Mouse (Mus musculus) limb, embryonic 14.5 days (tissue): ENCODE measurements around the gene Kmt2d. TPM values are rescaled to one million over a fixed set of nuclear protein-coding genes. Genes with fewer than 3 reads are reported as not detected.

Source experiments
- ATAC-seq: fragments of 200-750 bp; cut with Nextera tagmentation; 2 replicates; pipeline ENCODE4 v1.8.0; 2017; ENCODE audit warnings: low read depth, moderate number of reproducible peaks, moderate TSS enrichment; ENCODE audit not compliant: low FRiP score
- DNase-seq: peaks from one replicate; pipeline ENCODE4 v3.0.0-alpha.2; 2015; ENCODE audit warnings: low spot score
- H3K27ac ChIP-seq: fragments of 300-500 bp; sonication (generic); replicated peaks from 2 replicates; pipeline ENCODE4 v1.5.1; 2014; ENCODE audit warnings: low read depth, mild to moderate bottlenecking, low read length, moderate library complexity, mixed read lengths
- H3K27me3 ChIP-seq: fragments of 300-500 bp; sonication (generic); 2 replicates; pipeline ENCODE4 v1.6.1; 2014; ENCODE audit warnings: low read length, mixed read lengths; ENCODE audit not compliant: control insufficient read depth, insufficient read depth
- H3K36me3 ChIP-seq: fragments of 300-500 bp; sonication (generic); 2 replicates; pipeline ENCODE4 v1.6.1; 2014; ENCODE audit warnings: mild to moderate bottlenecking, low read length, moderate library complexity, mixed read lengths; ENCODE audit not compliant: control insufficient read depth, insufficient read depth
- H3K4me1 ChIP-seq: fragments of 300-500 bp; sonication (generic); 2 replicates; pipeline ENCODE4 v1.6.1; 2014; ENCODE audit warnings: antibody characterized with exemption, low read length, mixed read lengths; ENCODE audit not compliant: control insufficient read depth, insufficient read depth
- H3K4me2 ChIP-seq: fragments of 300-500 bp; sonication (generic); replicated peaks from 2 replicates; pipeline ENCODE4 v1.6.1; 2014; ENCODE audit warnings: low read depth, mild to moderate bottlenecking, low read length, moderate library complexity; ENCODE audit not compliant: severe bottlenecking
- H3K4me3 ChIP-seq: fragments of 300-500 bp; sonication (generic); replicated peaks from 2 replicates; pipeline ENCODE4 v1.5.1; 2014; ENCODE audit warnings: low read length
- H3K9ac ChIP-seq: fragments of 300-500 bp; sonication (generic); 2 replicates; pipeline ENCODE4 v1.6.1; 2014; ENCODE audit warnings: mild to moderate bottlenecking, low read depth, low read length, moderate library complexity; ENCODE audit not compliant: severe bottlenecking
- H3K9me3 ChIP-seq: fragments of 300-500 bp; sonication (generic); 2 replicates; pipeline ENCODE4 v1.6.1; 2016; ENCODE audit warnings: low read length; ENCODE audit not compliant: control insufficient read depth
- POLR2A ChIP-seq: fragments of 200-500 bp; IDR thresholded peaks from 2 replicates; pipeline ENCODE4 v1.8.0; 2012; ENCODE audit warnings: inconsistent platforms, mild to moderate bottlenecking, moderate library complexity, borderline replicate concordance; ENCODE audit not compliant: insufficient read depth, insufficient read length; ENCODE audit errors: extremely low read depth
- WGBS: fragments of 180-500 bp; shearing (Covaris S2); extraction: QIAGEN DNeasy Blood & Tissue Kit; methylation state at CpG from one replicate; pipeline ENCODE4 v1.1.7; 2014; 5-methylcytosine and 5-hydroxymethylcytosine counted together
- polyA plus RNA-seq, 2 experiments: library from polyadenylated mRNA; depleted of rRNA in 1 of 2; stranded (reverse) in 1 of 2; unstranded in 1 of 2; fragments of >200 nt; fragmentation: Nextera tagmentation in 1 of 2; extraction: Ambion mirVana in 1 of 2; gene quantifications; 2 replicates each; pipeline versions ENCODE4 v1.2.1 to v1.2.3; 2012 to 2014

Kmt2d gene
- polyA plus RNA-seq, 2 experiments, result 16.7 to 27.1 TPM

DNA sequence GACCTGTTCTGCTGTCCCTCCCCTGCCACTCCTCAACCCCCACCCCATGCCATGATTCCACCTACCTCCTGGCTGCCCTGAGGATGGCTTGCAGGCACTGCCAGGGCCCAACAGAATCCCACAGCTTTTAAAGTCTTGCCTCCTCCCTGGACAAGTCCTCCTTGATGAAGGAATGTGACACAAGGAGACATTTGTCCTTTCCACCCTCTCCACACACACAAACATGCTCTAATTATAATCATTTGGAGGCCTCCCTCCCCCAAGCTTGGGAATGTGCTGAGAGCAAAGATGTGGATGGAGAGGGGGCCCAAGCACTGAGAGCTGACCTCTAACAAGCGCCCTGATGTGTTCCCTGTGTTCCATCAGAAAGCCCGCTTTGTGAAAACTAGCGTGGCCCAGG, 61.6 kb downstream of the Kmt2d start, which contains the start of gene Ddn:
Ddn (minus strand) TSS at position 101 of the 400 bp plus-strand sequence.
- H3K4me3 ChIP-seq, result peak within 1 kb of the TSS; percentile 42
- peaks cover 26% of the 10 kb centered on the region for H3K36me3 ChIP-seq
- no peaks in the 10 kb centered on the region for H3K9me3 ChIP-seq
- TF ChIP-seq POLR2A, result no peak
- ATAC-seq (no peak), DNase-seq (no peak)
- H3K4me1 ChIP-seq, result peaks cover 21% of the 10 kb centered on the region
- H3K27ac ChIP-seq, result no peak within 1 kb of the TSS
- H3K27me3 ChIP-seq, result peaks cover 62% of the 10 kb centered on the region
- peak within 1 kb of the TSS; percentile 88 for H3K4me2 ChIP-seq
- WGBS, result 36% methylated on average over 3 of the region's 3 CpGs
- H3K9ac ChIP-seq, result 0 out of 2 replicates have a peak within 1 kb of the TSS, but pooled peaks have one; percentile 36

DNA sequence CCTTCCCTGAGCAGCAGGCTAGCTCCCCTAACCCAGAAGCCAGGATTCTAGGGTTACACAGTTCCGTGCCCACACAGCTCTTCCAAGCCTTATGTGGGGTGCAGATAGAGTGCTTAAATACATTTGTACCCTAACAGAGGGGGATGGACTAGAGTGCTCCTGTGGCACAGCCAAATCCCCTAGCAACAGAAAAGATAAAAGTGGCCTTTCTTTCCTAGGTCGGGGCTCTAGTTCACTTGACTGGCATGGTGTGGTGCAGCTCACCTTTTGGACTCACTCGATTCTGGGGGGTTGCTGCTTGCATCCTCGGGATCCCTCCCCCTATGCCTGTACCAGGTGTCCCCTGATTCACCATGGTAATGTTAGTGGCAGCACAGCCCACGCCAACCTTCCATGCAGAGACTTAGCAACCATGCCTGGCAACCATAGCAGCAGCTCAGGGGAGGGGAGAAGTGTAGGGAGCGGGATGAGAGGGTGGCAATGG, 62.3 kb downstream of the Kmt2d start:
- Histone ChIP-seq H3K4me1 (peaks cover 21% of the 10 kb centered on the region), H3K27ac (no peak overlapping the region), H3K4me2 (no peak overlapping the region), H3K9ac (no peak overlapping the region), H3K27me3 (peaks cover 69% of the 10 kb centered on the region), H3K4me3 (0 out of 2 replicates have a peak overlapping the region, but pooled peaks have one; percentile 42), H3K36me3 (peaks cover 19% of the 10 kb centered on the region), H3K9me3 (no peaks in the 10 kb centered on the region)
- ATAC-seq (no peak), DNase-seq (no peak)
- TF ChIP-seq POLR2A, result no peak
- 6% methylated on average over 6 of the region's 6 CpGs for WGBS

DNA sequence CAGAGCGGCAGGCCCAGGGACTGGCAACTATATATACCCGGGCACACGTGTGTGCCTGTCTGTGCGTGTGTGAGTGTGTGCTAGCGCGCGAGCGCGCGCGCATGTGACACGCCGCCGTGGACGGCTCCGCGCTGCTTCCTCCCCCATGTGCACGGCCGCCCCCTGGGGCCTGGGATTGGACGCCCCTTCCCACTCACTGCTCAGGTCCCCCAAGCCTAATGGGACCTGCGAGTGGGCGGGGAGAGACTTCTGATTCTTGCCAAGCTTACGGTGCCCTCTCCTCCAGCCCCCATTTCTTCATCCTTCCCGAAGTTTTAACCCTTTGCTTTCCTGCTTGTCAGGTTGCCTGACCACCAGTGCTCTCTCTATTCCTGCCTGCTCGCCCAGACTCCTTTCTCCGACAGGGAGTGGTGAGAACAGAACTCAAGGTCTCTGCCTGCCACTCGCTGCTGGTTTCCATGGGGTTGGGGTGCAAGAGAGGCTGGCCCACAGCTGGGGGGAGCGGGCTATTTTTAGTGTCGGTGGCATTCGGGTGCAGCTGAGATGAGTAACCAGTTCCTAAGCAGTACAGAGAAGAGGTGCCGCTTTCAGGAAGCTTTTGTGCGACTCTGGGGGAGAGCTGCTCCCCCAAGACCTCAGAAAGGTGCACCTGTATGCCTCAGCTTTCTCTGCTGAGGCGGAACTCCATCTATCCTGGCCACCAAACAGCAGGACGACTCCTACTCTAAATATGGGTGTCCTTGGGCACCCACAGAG, 62.9 kb downstream of the Kmt2d start:
- 0% methylated on average over 17 of the region's 34 CpGs for WGBS

DNA sequence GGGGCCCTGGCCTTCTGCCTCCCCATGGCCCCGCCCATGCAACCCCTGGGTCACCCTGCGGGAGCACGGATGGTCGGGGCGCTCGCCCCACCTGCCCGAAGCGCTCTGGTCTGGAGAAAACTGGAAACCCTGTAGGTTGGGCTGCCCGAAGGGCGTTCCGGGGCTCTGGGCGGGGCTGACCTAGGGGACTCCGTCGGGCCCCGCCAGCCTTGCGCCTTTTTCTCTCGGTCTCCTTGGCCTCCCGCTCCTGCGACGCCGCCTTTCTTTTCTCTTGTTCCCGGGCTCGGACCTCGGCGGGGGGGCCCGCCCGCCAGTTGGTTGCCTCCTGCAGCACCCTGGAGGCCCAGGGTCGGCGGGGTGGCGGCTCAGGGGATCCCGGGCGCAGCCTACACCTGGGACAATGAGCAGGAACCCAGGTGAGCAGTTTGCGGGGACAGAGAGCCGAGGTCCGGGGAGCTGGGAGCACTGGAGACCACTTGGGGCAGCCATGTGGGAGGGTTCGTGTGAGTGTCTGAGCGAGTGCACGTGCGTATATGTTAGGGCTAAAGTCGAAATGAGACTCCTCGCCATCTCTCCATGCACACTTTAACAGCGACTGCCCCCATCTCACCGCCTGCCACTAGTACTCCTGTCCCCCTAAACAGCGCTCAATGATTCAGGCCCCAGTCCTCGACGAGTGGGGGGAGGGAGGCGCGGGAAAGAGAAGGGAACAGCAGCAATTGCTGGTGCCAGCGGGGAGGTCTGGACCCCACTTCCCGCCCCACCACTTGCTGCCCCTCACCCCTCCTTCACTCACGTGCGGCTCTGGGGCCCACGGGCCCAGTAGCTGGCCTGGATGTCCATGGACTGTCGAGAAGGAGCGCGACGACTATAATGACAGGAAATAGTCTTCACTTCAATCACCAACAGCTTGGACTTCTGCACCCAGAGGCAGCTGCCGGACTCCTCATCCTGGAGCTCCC, 63.9 kb downstream of the Kmt2d start:
- H3K4me3 ChIP-seq, result peak overlapping the region; percentile 42
- H3K27ac ChIP-seq, result no peak overlapping the region
- no peaks in the 10 kb centered on the region for H3K9me3 ChIP-seq
- no peak for TF ChIP-seq POLR2A
- peaks cover 21% of the 10 kb centered on the region for H3K4me1 ChIP-seq
- WGBS, result under 1% methylated on average over 35 of the region's 58 CpGs
- DNase-seq (no peak), ATAC-seq (no peak)
- peaks cover 85% of the 10 kb centered on the region for H3K27me3 ChIP-seq
- H3K36me3 ChIP-seq, result 0 out of 2 replicates have a peak, but pooled peaks cover 7% of the 10 kb centered on the region
- H3K9ac ChIP-seq, result peak overlapping the region; percentile 36; the same call in 1 of the 2 replicates
- H3K4me2 ChIP-seq, result peak overlapping the region; percentile 88

More for the DNA sequence above, 62.9 kb downstream of the Kmt2d start:
- Histone ChIP-seq H3K9me3 (no peaks in the 10 kb centered on the region), H3K4me3 (peak overlapping the region; percentile 42), H3K4me1 (peaks cover 21% of the 10 kb centered on the region), H3K27me3 (peaks cover 76% of the 10 kb centered on the region), H3K4me2 (peak overlapping the region; percentile 88), H3K27ac (no peak overlapping the region), H3K9ac (peak overlapping the region; percentile 36; the same call in 1 of the 2 replicates), H3K36me3 (peaks cover 12% of the 10 kb centered on the region)
- no peak for TF ChIP-seq POLR2A
- ATAC-seq, result no peak; the same call in 1 of the 2 replicates
- no peak for DNase-seq
